Mouse (Mus musculus) retina, adult 2 months (tissue): Measurements from ENCODE around the gene Ube2e2.
A peak's percentile ranks its signal among the peaks of the same experiment; 100 is the strongest.

Source experiments
- DNase-seq: peaks from one replicate; pipeline ENCODE4 v3.0.0-alpha.2; 2012; ENCODE audit warnings: low read depth, low spot score

The Ube2e2 gene

GRCm38 (mm10) chr14:18893947-18894445 is at the start of gene Ube2e2:
Gene Ube2e2, minus strand, starts transcription at chr14:18894267.
- DNase-seq = no peak

- DNase-seq = no peak
These were observed 46.0 kb upstream of the Ube2e2 start for GRCm38 (mm10) chr14:18940068-18940467.

GRCm38 (mm10) chr14:18903553-18903952 is 9.5 kb upstream of the Ube2e2 start:
- no peak for DNase-seq

- peak; percentile 50 for DNase-seq
These were observed 733 bp downstream of the Ube2e2 start for GRCm38 (mm10) chr14:18893121-18893946.

GRCm38 (mm10) chr14:18889571-18889970 is 4.5 kb downstream of the Ube2e2 start:
- DNase-seq = no peak

GRCm38 (mm10) chr14:18882493-18882892 is 11.6 kb downstream of the Ube2e2 start:
- DNase-seq = no peak

- DNase-seq = no peak
These were observed 23.4 kb downstream of the Ube2e2 start for GRCm38 (mm10) chr14:18870716-18871115.

GRCm38 (mm10) chr14:18828661-18829060 is 65.4 kb downstream of the Ube2e2 start:
- no peak for DNase-seq

GRCm38 (mm10) chr14:18826753-18827152 is 67.3 kb downstream of the Ube2e2 start:
- no peak for DNase-seq

GRCm38 (mm10) chr14:18820713-18821112 is 73.4 kb downstream of the Ube2e2 start:
- DNase-seq = no peak

GRCm38 (mm10) chr14:18796857-18797256 is 97.2 kb downstream of the Ube2e2 start:
- DNase-seq = no peak

GRCm38 (mm10) chr14:18795787-18796186 is 98.3 kb downstream of the Ube2e2 start:
- DNase-seq = no peak

GRCm38 (mm10) chr14:18778993-18779675 is 114.9 kb downstream of the Ube2e2 start:
- DNase-seq = no peak

GRCm38 (mm10) chr14:18778241-18778640 is 115.8 kb downstream of the Ube2e2 start:
- no peak for DNase-seq

GRCm38 (mm10) chr14:18776132-18776531 is 117.9 kb downstream of the Ube2e2 start:
- DNase-seq = no peak

- DNase-seq = no peak
These were observed 120.3 kb downstream of the Ube2e2 start for GRCm38 (mm10) chr14:18773724-18774123.

- DNase-seq = no peak
These were observed 134.3 kb downstream of the Ube2e2 start for GRCm38 (mm10) chr14:18759601-18760356.

GRCm38 (mm10) chr14:18758595-18759532 is 135.2 kb downstream of the Ube2e2 start:
- no peak for DNase-seq

- DNase-seq = no peak
These were observed 136.1 kb downstream of the Ube2e2 start for GRCm38 (mm10) chr14:18758003-18758402.

- no peak for DNase-seq
These were observed 138.7 kb downstream of the Ube2e2 start for GRCm38 (mm10) chr14:18755410-18755809.

GRCm38 (mm10) chr14:18754595-18754994 is 139.5 kb downstream of the Ube2e2 start:
- no peak for DNase-seq
